Mouse (Mus musculus): Measurements from ENCODE around the gene Usp18. TPM values are rescaled to one million over a fixed set of nuclear protein-coding genes. Genes with fewer than 3 reads are reported as not detected.

Gene Usp18
- polyA plus RNA-seq, 1 experiment: 9.9 TPM

DNA sequence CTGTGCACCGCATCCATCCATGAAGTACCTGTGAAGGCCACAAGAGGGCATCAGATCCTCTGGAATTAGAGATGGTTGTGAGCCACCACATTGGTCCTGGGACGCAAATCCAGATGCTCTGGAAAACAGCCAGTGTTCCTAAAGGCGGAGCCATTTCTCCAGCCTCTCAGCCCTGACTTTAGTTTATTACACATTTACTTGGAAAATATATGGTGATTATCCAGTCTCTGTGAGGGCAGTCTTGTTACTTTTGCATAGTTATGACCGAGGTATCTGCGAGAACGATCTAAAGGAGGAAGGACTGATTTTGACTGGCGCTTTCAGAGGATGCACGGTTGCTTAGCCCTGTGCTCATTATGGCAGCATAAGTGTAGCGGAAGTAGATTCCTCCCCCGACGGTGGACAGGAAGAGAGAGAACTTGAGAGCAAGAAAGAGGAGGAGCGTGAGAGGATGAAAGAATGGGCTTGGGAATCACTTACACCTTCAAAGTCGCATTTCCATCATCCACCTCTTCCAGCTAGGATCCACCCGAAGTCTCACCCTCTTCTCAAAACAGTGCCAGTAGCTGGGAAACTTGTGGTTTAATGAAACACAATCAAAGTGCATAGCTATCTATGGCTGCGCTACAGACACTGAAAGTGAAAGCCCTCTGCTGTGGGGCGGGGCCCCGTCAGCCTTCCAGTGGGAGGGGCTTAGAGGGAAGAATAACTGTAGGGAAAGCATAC lies 26.5 kb downstream of the Usp18 start:
- H3K4me3 ChIP-seq (ENCODE audit: extremely low read depth, insufficient read depth, insufficient read length): peak overlapping the region; percentile 87
- peak; percentile 67 to 69 for DNase-seq (ENCODE audit: low read depth in 1 of 2, low spot score in 2 of 2)
- 1% methylated on average over 17 of the region's 17 CpGs for WGBS
- TF ChIP-seq CTCF (IDR thresholded peaks at IDR 0.05; ENCODE audit: extremely low read depth, insufficient read depth, insufficient read length, insufficient replicate concordance) (no peak), POLR2A (IDR thresholded peaks at IDR 0.05; ENCODE audit: low read depth, low read length) (no peak)
- peak overlapping the region; percentile 83 for H3K27ac ChIP-seq (ENCODE audit: insufficient read depth, low read length)
- H3K27me3 ChIP-seq (ENCODE audit: control insufficient read depth, insufficient read depth, low read length): no peaks in the 10 kb centered on the region
- H3K36me3 ChIP-seq (ENCODE audit: control insufficient read depth, insufficient read depth, low read length): peaks cover 1% of the 10 kb centered on the region
- H3K4me1 ChIP-seq (ENCODE audit: control insufficient read depth, insufficient read depth, insufficient read length): no peaks in the 10 kb centered on the region; the same call in 1 of the 2 replicates

DNA sequence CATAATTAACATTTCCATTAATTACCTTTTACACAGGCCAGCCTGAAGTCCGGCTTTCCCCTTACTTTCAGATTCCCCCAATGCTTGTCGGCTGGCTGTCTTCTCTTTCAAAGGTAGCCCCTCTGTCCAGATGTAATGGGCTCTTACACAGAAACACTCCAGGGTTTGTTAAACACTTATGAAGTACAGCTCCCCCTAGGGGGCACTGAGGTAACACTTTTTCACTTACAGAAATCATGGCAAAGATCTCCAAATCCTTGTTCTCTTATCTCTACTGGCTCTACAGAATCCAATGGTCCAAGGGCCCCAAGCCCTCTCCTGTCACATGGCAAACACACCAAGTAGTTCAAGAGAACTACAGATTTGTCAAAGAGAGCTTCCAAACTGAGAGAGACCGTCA lies 28.6 kb downstream of the Usp18 start:
- DNase-seq (ENCODE audit: low read depth in 1 of 2, low spot score in 2 of 2): peak; percentile 28 to 37
- H3K27me3 ChIP-seq (ENCODE audit: control insufficient read depth, insufficient read depth, low read length): no peaks in the 10 kb centered on the region
- WGBS: 69% methylated on average over 3 of the region's 3 CpGs
- H3K4me3 ChIP-seq (ENCODE audit: extremely low read depth, insufficient read depth, insufficient read length): no peak overlapping the region
- TF ChIP-seq CTCF (IDR thresholded peaks at IDR 0.05; ENCODE audit: extremely low read depth, insufficient read depth, insufficient read length, insufficient replicate concordance) (peak; percentile 28; the same call in 1 of the 2 replicates), POLR2A (IDR thresholded peaks at IDR 0.05; ENCODE audit: low read depth, low read length) (no peak)
- H3K27ac ChIP-seq (ENCODE audit: insufficient read depth, low read length): no peak overlapping the region
- H3K4me1 ChIP-seq (ENCODE audit: control insufficient read depth, insufficient read depth, insufficient read length): no peaks in the 10 kb centered on the region; the same call in 1 of the 2 replicates
- no peaks in the 10 kb centered on the region for H3K36me3 ChIP-seq (ENCODE audit: control insufficient read depth, insufficient read depth, low read length)

GRCm38 (mm10) chr6:121284132-121284531 lies 38.4 kb downstream of the Usp18 start:
- Histone ChIP-seq H3K4me1 (ENCODE audit: control insufficient read depth, insufficient read depth, insufficient read length) (no peaks in the 10 kb centered on the region), H3K36me3 (ENCODE audit: control insufficient read depth, insufficient read depth, low read length) (no peaks in the 10 kb centered on the region), H3K27me3 (ENCODE audit: control insufficient read depth, insufficient read depth, low read length) (no peaks in the 10 kb centered on the region), H3K4me3 (ENCODE audit: extremely low read depth, insufficient read depth, insufficient read length) (no peak overlapping the region), H3K27ac (ENCODE audit: insufficient read depth, low read length) (no peak overlapping the region)
- TF ChIP-seq CTCF (IDR thresholded peaks at IDR 0.05; ENCODE audit: extremely low read depth, insufficient read depth, insufficient read length, insufficient replicate concordance) (no peak), POLR2A (IDR thresholded peaks at IDR 0.05; ENCODE audit: low read depth, low read length) (no peak)
- 91% methylated on average over 5 of the region's 5 CpGs for WGBS
- DNase-seq (ENCODE audit: low read depth in 1 of 2, low spot score in 2 of 2): no peak

GRCm38 (mm10) chr6:121299317-121299716 lies 53.6 kb downstream of the Usp18 start:
- H3K4me1 ChIP-seq (ENCODE audit: control insufficient read depth, insufficient read depth, insufficient read length): no peaks in the 10 kb centered on the region
- TF ChIP-seq POLR2A (IDR thresholded peaks at IDR 0.05; ENCODE audit: low read depth, low read length) (no peak), CTCF (IDR thresholded peaks at IDR 0.05; ENCODE audit: extremely low read depth, insufficient read depth, insufficient read length, insufficient replicate concordance) (no peak)
- WGBS: 68% methylated on average over 7 of the region's 7 CpGs
- DNase-seq (ENCODE audit: low read depth in 1 of 2, low spot score in 2 of 2): no peak
- no peak overlapping the region for H3K27ac ChIP-seq (ENCODE audit: insufficient read depth, low read length)
- no peaks in the 10 kb centered on the region for H3K36me3 ChIP-seq (ENCODE audit: control insufficient read depth, insufficient read depth, low read length)
- no peak overlapping the region for H3K4me3 ChIP-seq (ENCODE audit: extremely low read depth, insufficient read depth, insufficient read length)
- H3K27me3 ChIP-seq (ENCODE audit: control insufficient read depth, insufficient read depth, low read length): no peaks in the 10 kb centered on the region

DNA sequence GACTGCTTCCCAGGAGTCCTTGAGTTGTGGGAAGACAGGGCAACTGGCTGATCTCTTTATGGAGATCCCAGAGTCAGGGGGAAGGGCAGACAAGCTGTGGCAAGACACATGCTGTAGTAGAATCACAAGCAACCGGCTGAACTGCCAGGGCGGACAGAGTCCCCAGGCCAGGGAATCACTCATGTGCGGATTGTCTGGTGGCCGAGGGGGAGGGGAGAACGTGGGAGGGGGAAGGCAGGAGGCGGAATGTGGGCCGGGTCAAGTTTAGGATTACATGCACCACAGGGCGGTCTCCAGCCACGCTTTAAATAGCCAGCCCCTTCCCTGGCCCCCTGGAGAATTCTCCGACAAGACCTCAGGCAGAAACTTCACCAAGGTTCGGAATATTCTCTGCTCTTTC lies 54.2 kb downstream of the Usp18 start, which contains the start of gene Slc6a13:
Slc6a13 (plus strand) TSS at position 274 of the 400 bp plus-strand sequence.
- Histone ChIP-seq H3K27me3 (ENCODE audit: control insufficient read depth, insufficient read depth, low read length) (no peaks in the 10 kb centered on the region), H3K4me3 (ENCODE audit: extremely low read depth, insufficient read depth, insufficient read length) (no peak within 1 kb of the TSS), H3K4me1 (ENCODE audit: control insufficient read depth, insufficient read depth, insufficient read length) (no peaks in the 10 kb centered on the region), H3K27ac (ENCODE audit: insufficient read depth, low read length) (no peak within 1 kb of the TSS), H3K36me3 (ENCODE audit: control insufficient read depth, insufficient read depth, low read length) (no peaks in the 10 kb centered on the region)
- DNase-seq (ENCODE audit: low read depth in 1 of 2, low spot score in 2 of 2): no peak
- WGBS: 37% methylated on average over 11 of the region's 11 CpGs
- TF ChIP-seq CTCF (IDR thresholded peaks at IDR 0.05; ENCODE audit: extremely low read depth, insufficient read depth, insufficient read length, insufficient replicate concordance) (no peak), POLR2A (IDR thresholded peaks at IDR 0.05; ENCODE audit: low read depth, low read length) (no peak)

DNA sequence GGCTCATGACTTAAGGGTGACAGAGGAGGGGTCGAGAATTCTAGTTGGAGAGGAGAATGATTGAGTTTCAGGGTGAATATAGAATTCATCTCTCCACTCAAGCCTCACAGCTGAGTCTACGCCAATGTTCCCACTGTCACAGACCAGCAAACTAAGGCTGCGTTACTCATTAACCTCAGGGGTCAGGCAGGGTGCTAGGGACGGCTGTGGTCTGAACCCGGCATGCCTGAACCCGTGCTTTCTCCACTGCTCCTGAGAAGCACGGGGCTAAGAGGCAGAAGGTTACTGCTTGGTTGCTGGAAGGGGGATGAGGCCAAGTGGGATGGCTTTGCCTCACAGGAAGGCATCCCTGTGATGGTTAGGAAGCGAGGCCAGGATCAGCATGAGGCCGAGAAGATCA lies 54.8 kb downstream of the Usp18 start:
- Histone ChIP-seq H3K4me3 (ENCODE audit: extremely low read depth, insufficient read depth, insufficient read length) (no peak overlapping the region), H3K4me1 (ENCODE audit: control insufficient read depth, insufficient read depth, insufficient read length) (no peaks in the 10 kb centered on the region), H3K27ac (ENCODE audit: insufficient read depth, low read length) (no peak overlapping the region), H3K36me3 (ENCODE audit: control insufficient read depth, insufficient read depth, low read length) (no peaks in the 10 kb centered on the region), H3K27me3 (ENCODE audit: control insufficient read depth, insufficient read depth, low read length) (no peaks in the 10 kb centered on the region)
- no peak for DNase-seq (ENCODE audit: low read depth in 1 of 2, low spot score in 2 of 2)
- WGBS: 77% methylated on average over 9 of the region's 9 CpGs
- TF ChIP-seq POLR2A (IDR thresholded peaks at IDR 0.05; ENCODE audit: low read depth, low read length): no peak
- TF ChIP-seq CTCF (IDR thresholded peaks at IDR 0.05; ENCODE audit: extremely low read depth, insufficient read depth, insufficient read length, insufficient replicate concordance): no peak
